Mouse (Mus musculus): ENCODE results near the gene Sh3pxd2b. TPM values are rescaled to one million over a fixed set of nuclear protein-coding genes. Genes with fewer than 3 reads are reported as not detected.

The Sh3pxd2b gene
- polyA plus RNA-seq, 1 experiment: 0.02 TPM

GRCm38 (mm10) chr11:32379910-32380309, 32.3 kb downstream of the Sh3pxd2b start:
- H3K36me3 ChIP-seq (ENCODE audit: control insufficient read depth): peaks cover 4% of the 10 kb centered on the region
- peaks cover 2% of the 10 kb centered on the region for H3K9me3 ChIP-seq (ENCODE audit: control insufficient read depth, low read length)
- TF ChIP-seq TAL1 (IDR thresholded peaks at IDR 0.05; ENCODE audit: low read length): no peak
- no peak for TF ChIP-seq GATA1 (IDR thresholded peaks at IDR 0.05; ENCODE audit: low read length)
- H3K4me1 ChIP-seq (ENCODE audit: control insufficient read depth): peaks cover 23% of the 10 kb centered on the region
- H3K4me3 ChIP-seq (replicated peaks): no peak overlapping the region
- no peaks in the 10 kb centered on the region for H3K27me3 ChIP-seq (ENCODE audit: control insufficient read depth)

DNA sequence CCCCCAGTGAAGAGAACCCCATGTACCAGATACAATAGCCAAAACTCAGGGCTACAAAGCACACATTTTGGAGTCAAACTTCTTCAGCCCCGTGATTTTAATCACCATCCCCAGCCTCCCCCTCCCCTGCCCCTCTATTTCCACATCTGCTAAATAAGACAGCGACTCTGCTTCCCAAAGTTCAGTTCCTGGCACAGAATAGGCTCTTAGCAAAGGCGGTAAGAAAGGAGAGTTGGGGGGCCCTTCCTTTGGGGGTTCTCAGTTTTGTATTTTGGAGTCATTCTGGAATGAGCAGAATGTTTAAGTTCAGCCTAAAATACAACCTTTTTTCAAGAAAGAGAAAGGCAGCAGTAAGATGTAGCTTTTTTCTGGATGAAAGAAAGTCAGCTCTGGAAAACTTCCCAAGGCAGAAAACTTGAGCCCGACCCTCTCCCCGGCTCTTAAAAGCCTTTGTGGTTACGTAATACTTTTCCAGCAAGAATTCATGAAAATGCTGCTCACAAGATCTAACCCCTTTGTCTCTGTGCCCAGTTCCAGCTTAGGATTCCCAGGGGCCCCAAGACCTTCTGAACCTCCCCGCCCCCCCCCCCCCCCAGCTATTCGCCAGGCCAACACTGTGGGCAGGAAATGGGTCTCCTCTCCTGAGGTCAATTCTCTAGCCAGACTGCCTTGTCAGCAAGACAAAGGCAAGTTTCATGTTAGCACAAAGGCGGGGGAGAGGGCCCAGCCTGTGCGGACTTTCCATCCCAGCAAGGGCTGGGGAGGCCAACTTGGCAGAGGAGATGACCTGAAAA, 35.9 kb downstream of the Sh3pxd2b start:
- H3K4me1 ChIP-seq (ENCODE audit: control insufficient read depth): peaks cover 44% of the 10 kb centered on the region
- H3K27me3 ChIP-seq (ENCODE audit: control insufficient read depth): no peaks in the 10 kb centered on the region
- TF ChIP-seq TAL1 (IDR thresholded peaks at IDR 0.05; ENCODE audit: low read length) (no peak), GATA1 (IDR thresholded peaks at IDR 0.05; ENCODE audit: low read length) (no peak)
- H3K36me3 ChIP-seq (ENCODE audit: control insufficient read depth): no peaks in the 10 kb centered on the region; the same call in 1 of the 2 replicates
- no peak overlapping the region for H3K4me3 ChIP-seq (replicated peaks)
- H3K9me3 ChIP-seq (ENCODE audit: control insufficient read depth, low read length): no peaks in the 10 kb centered on the region

- Histone ChIP-seq H3K9me3 (ENCODE audit: control insufficient read depth, low read length) (no peaks in the 10 kb centered on the region), H3K4me1 (ENCODE audit: control insufficient read depth) (peaks cover 49% of the 10 kb centered on the region), H3K27me3 (ENCODE audit: control insufficient read depth) (no peaks in the 10 kb centered on the region), H3K4me3 (replicated peaks) (no peak overlapping the region), H3K36me3 (ENCODE audit: control insufficient read depth) (no peaks in the 10 kb centered on the region; the same call in 1 of the 2 replicates)
- TF ChIP-seq TAL1 (IDR thresholded peaks at IDR 0.05; ENCODE audit: low read length) (no peak), GATA1 (IDR thresholded peaks at IDR 0.05; ENCODE audit: low read length) (no peak)
Observed at GRCm38 (mm10) chr11:32384135-32384801, 36.6 kb downstream of the Sh3pxd2b start.

DNA sequence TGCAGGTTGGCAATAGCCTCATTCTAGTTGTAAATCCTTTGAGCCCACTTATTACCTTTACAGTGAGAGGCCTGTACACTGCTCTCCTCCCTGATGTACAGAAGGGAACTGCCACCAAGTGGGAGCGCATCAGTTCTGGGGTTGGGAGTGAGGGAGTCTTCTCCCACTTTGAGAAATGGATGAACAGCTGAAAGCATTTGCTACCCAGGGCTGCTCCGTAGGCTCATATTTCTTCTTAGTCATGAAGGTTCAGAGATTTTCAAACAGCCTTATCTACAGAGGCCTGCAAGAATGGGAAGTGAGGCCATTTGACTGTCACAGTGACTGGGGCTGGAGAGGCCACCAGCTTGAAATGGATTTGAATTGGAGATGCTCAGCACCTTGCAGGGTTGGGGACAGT, 38.4 kb downstream of the Sh3pxd2b start:
- Histone ChIP-seq H3K9me3 (ENCODE audit: control insufficient read depth, low read length) (no peaks in the 10 kb centered on the region), H3K36me3 (ENCODE audit: control insufficient read depth) (no peaks in the 10 kb centered on the region; the same call in 1 of the 2 replicates), H3K4me3 (replicated peaks) (no peak overlapping the region), H3K4me1 (ENCODE audit: control insufficient read depth) (peaks cover 48% of the 10 kb centered on the region), H3K27me3 (ENCODE audit: control insufficient read depth) (no peaks in the 10 kb centered on the region)
- TF ChIP-seq GATA1 (IDR thresholded peaks at IDR 0.05; ENCODE audit: low read length): no peak
- no peak for TF ChIP-seq TAL1 (IDR thresholded peaks at IDR 0.05; ENCODE audit: low read length)

DNA sequence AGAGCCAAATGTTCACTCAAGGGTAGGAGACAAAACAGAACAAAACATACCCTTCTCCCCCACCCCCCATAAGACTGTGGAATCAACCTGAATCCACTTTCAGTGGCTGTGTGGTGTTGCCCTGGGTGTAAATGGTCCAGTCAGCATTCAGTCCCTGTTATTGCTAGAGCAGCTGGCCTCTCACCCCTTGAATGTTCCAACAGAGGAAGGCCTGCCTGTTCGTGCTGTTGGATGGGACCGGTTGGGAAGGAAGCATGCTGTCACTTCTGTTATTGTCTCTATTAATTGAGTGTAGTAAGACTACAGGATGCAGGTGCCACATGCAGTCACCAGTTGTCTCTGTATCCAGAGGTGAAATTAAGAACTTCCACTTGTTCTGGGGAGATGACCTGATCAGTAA, 40.4 kb downstream of the Sh3pxd2b start:
- Histone ChIP-seq H3K36me3 (ENCODE audit: control insufficient read depth) (no peaks in the 10 kb centered on the region; the same call in 1 of the 2 replicates), H3K9me3 (ENCODE audit: control insufficient read depth, low read length) (no peaks in the 10 kb centered on the region), H3K4me1 (ENCODE audit: control insufficient read depth) (peaks cover 44% of the 10 kb centered on the region), H3K27me3 (ENCODE audit: control insufficient read depth) (no peaks in the 10 kb centered on the region), H3K4me3 (replicated peaks) (no peak overlapping the region)
- no peak for TF ChIP-seq GATA1 (IDR thresholded peaks at IDR 0.05; ENCODE audit: low read length)
- TF ChIP-seq TAL1 (IDR thresholded peaks at IDR 0.05; ENCODE audit: low read length): no peak

DNA sequence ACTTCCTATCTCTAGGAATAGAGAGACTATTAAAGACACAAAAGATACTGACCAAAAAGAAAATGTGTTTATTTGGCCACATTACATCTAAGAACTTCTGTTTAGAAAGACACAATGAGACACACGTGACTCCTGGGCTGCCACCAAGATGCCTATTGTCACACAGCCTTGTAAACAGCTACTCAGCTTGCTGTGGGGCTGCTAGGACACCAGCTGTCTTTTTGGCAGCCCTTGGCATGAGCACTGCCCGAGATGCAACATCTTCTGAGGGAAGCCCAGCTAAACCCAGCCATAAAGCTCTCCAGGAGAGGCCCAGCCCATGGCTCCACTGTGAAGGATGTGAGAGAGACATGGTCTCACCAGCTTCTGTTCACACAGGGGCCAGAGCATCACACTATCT, 45.5 kb downstream of the Sh3pxd2b start:
- H3K4me3 ChIP-seq (replicated peaks): no peak overlapping the region
- H3K36me3 ChIP-seq (ENCODE audit: control insufficient read depth): no peaks in the 10 kb centered on the region; the same call in 1 of the 2 replicates
- TF ChIP-seq TAL1 (IDR thresholded peaks at IDR 0.05; ENCODE audit: low read length) (no peak), GATA1 (IDR thresholded peaks at IDR 0.05; ENCODE audit: low read length) (no peak)
- H3K4me1 ChIP-seq (ENCODE audit: control insufficient read depth): peaks cover 12% of the 10 kb centered on the region
- H3K9me3 ChIP-seq (ENCODE audit: control insufficient read depth, low read length): no peaks in the 10 kb centered on the region
- H3K27me3 ChIP-seq (ENCODE audit: control insufficient read depth): no peaks in the 10 kb centered on the region

DNA sequence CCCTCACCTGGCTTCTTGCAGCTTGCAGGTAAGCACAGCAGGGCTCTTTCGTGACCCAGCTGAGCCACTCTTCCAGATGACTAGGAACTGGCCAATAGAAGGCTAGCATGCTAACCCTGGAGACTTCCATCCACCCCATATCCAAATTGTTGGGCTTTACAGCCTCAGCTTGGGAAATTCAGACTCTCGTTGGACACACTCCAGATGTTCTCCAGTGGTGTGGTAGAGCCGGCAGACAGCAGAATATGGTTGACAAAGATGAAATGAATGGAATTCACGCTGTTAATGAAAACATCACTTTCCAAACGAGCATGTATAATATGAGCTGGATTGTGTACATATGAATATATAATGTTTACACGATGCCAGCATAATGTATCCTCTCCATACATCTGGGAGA, 48.2 kb downstream of the Sh3pxd2b start:
- H3K4me1 ChIP-seq (ENCODE audit: control insufficient read depth): no peaks in the 10 kb centered on the region
- no peak for TF ChIP-seq GATA1 (IDR thresholded peaks at IDR 0.05; ENCODE audit: low read length)
- TF ChIP-seq TAL1 (IDR thresholded peaks at IDR 0.05; ENCODE audit: low read length): no peak
- H3K4me3 ChIP-seq (replicated peaks): no peak overlapping the region
- no peaks in the 10 kb centered on the region for H3K27me3 ChIP-seq (ENCODE audit: control insufficient read depth)
- H3K9me3 ChIP-seq (ENCODE audit: control insufficient read depth, low read length): no peaks in the 10 kb centered on the region
- no peaks in the 10 kb centered on the region for H3K36me3 ChIP-seq (ENCODE audit: control insufficient read depth)

DNA sequence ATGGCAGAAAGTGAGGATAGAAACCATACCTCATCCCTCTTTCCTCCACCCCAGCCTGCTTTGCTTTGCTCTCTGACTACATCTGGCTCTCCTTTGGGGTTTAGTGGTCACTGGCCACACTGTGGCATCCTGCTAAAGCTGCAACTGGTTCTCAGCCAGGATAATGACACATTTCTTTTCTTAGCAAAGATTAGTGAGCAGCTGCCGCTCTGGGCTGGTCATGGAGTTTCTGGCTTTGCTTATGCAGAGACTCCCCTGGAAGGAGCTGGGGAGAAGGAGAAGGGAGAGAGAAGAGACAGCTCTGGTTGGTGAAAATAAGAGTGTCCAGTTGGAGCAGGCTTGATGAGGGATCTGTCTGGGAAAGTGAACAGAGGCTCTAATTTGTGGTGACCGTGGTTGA, 50.8 kb downstream of the Sh3pxd2b start:
- Histone ChIP-seq H3K27me3 (ENCODE audit: control insufficient read depth) (no peaks in the 10 kb centered on the region), H3K4me3 (replicated peaks) (no peak overlapping the region), H3K36me3 (ENCODE audit: control insufficient read depth) (no peaks in the 10 kb centered on the region), H3K9me3 (ENCODE audit: control insufficient read depth, low read length) (no peaks in the 10 kb centered on the region), H3K4me1 (ENCODE audit: control insufficient read depth) (no peaks in the 10 kb centered on the region)
- TF ChIP-seq GATA1 (IDR thresholded peaks at IDR 0.05; ENCODE audit: low read length) (no peak), TAL1 (IDR thresholded peaks at IDR 0.05; ENCODE audit: low read length) (no peak)

- Histone ChIP-seq H3K36me3 (ENCODE audit: control insufficient read depth) (no peaks in the 10 kb centered on the region), H3K4me3 (replicated peaks) (no peak overlapping the region), H3K4me1 (ENCODE audit: control insufficient read depth) (no peaks in the 10 kb centered on the region), H3K9me3 (ENCODE audit: control insufficient read depth, low read length) (no peaks in the 10 kb centered on the region), H3K27me3 (ENCODE audit: control insufficient read depth) (no peaks in the 10 kb centered on the region)
- no peak for TF ChIP-seq GATA1 (IDR thresholded peaks at IDR 0.05; ENCODE audit: low read length)
- TF ChIP-seq TAL1 (IDR thresholded peaks at IDR 0.05; ENCODE audit: low read length): no peak
Observed at GRCm38 (mm10) chr11:32399261-32399660, 51.6 kb downstream of the Sh3pxd2b start.

All from erythroblast, embryonic 14.5 days (primary cell).